Mouse (Mus musculus): Measurements from ENCODE around the gene Sult4a1.

The Sult4a1 gene

DNA sequence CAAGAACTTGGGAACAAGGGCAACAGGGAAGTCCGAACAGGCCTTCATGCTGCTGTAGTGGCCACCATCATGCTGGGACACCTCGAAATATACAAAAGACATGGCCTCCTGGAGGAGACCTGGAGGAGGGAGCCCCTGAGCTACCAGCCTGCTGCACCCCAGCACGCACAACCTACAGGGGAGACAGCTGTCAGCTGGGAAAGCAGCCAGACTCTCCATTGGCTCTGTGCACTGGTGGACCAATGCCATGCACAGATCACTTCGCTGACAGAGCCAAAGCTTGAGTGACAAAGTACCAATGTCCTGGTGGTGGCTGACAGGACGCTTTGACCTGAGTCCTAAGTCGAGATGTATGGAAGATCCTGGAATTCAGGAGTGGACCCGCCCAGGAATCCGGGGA is 9.5 kb downstream of the Sult4a1 start:
- DNase-seq (ENCODE audit: low read depth, low spot score), result no peak

GRCm38 (mm10) chr15:84094921-84095320 is 10.6 kb downstream of the Sult4a1 start:
- no peak for DNase-seq (ENCODE audit: low read depth, low spot score)

DNA sequence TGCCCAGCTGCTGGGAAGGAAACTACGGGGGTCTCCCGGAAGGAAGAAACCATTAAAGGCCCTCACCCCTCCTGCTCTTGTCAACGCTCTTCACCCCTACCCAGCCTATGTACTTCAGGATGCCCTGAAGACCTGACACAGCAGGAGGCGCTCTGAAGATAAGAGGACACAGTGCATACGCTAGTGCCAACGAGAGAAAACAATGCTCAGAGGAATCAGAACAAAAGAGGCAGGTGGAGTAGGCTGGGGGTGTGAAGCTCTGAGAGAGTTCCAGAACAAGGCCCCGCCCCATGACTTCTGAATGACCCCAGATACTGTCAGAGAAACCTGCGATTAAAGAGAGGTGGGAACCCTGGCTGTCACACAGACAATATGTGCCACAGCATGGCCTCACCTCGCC is 18.8 kb downstream of the Sult4a1 start:
- no peak for DNase-seq (ENCODE audit: low read depth, low spot score)

DNA sequence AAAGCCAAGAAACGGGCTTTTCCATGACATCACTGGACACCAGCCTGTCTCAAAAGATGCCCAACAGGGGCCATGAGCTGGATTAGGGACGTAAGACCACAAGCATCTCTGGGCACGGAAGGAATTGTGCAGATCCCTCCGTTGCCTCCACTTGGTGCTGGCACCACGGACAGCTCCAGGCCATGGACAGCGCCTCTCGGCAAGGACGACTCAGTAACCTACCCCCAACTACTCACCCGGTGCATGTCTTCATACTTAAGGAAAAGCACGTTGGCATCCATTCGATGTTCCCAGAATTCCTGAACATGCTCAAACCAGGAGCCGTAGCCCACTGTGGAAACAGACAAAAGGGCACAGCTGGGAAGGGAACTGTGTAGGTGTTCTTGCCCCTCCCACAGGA is 19.2 kb downstream of the Sult4a1 start:
- DNase-seq (ENCODE audit: low read depth, low spot score), result no peak

DNA sequence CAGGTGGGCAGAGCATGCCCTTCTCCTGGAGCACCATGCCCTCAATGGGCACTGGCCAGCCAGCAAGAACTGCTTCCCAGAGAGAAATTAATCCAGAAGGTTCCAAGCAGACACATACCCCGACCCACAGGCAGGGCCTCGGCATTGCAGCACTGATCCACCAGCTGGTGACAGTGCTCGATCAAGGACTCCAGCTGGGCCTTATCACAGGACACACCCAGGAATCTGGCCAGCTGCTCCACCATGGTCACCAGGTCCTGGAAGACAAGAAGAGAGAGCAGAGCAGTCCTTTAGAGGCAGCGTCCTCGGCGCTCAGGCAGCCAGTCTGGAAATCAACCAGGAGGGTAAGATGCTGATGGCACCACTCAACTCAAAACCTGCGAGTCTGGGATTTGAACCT is 25.5 kb downstream of the Sult4a1 start:
- no peak for DNase-seq (ENCODE audit: low read depth, low spot score)

GRCm38 (mm10) chr15:84079519-84079918 is 26.0 kb downstream of the Sult4a1 start:
- DNase-seq (ENCODE audit: low read depth, low spot score), result no peak

DNA sequence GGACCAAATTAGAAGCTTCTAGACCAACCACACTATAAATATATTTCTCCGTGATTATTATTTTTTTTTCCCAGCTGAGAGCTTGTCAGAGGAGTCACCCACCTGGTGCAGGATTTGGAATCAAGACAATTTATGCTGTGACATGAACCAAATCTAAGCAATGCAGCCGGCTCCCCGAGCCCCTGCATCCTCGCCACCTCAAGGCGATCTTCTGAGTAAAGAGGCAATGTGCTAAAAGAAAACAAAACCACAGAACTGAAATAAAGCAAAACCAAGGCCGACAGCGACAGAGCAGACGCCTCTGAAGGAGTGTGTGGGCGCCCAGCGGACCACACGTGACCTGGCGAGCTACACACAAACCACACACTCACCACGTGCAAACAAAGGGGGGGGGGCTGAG is 26.9 kb downstream of the Sult4a1 start:
- no peak for DNase-seq (ENCODE audit: low read depth, low spot score)

DNA sequence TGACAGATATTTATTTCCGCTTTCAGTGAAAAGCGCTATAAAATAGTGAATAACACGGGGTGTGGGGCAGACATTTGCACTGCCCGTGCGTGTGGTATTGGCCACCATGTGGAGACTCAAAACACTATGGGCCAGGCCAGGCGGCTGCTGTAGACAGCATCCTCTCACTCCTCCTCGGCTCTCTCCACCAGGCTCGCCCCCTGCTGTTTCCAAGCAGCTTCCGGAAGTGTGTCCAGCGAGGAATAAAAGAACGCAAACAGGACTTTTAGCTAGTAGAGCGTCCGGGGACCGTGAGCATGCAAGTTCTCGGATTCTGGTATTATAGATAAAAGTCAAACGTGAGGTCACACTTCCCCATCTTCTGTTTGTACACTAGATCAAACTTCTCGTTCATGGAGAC is 28.4 kb downstream of the Sult4a1 start:
- no peak for DNase-seq (ENCODE audit: low read depth, low spot score)

GRCm38 (mm10) chr15:84074705-84075185 is 30.8 kb downstream of the Sult4a1 start:
- no peak for DNase-seq (ENCODE audit: low read depth, low spot score)

- peak; percentile 62 for DNase-seq (ENCODE audit: low read depth, low spot score)
These were observed 31.4 kb downstream of the Sult4a1 start for GRCm38 (mm10) chr15:84073911-84074704.

- no peak for DNase-seq (ENCODE audit: low read depth, low spot score)
These were observed 32.5 kb downstream of the Sult4a1 start for GRCm38 (mm10) chr15:84073058-84073457.

- DNase-seq (ENCODE audit: low read depth, low spot score), result peak; percentile 57
These were observed 33.3 kb downstream of the Sult4a1 start for GRCm38 (mm10) chr15:84072226-84072625.

DNA sequence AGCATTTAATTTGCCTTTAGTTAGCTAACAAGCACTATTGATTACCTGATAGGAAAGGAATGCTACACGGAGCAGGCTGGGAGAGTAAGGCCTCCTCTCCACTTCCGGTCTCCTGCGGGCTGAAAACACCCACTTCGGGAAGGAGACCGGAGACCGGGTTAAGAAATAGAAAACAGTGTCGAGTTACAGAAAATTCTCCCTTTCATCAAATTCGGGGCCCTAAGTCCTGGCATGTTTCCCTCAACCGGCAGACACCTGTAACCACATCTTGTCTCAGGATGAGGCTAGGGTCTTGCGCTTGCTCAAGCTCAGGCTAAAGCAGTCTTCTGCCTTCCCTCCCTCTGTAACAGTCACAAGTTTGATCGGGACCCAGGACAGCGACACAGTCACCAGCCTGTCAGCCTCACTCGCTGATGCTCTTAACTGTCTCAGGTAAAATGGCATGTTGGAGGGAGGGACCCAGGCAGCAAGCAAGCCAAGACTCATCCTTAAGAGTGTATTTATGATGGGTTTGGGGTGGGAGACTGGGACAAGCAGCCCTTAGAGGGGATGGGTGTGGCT is 35.4 kb downstream of the Sult4a1 start:
- DNase-seq (ENCODE audit: low read depth, low spot score), result no peak

DNA sequence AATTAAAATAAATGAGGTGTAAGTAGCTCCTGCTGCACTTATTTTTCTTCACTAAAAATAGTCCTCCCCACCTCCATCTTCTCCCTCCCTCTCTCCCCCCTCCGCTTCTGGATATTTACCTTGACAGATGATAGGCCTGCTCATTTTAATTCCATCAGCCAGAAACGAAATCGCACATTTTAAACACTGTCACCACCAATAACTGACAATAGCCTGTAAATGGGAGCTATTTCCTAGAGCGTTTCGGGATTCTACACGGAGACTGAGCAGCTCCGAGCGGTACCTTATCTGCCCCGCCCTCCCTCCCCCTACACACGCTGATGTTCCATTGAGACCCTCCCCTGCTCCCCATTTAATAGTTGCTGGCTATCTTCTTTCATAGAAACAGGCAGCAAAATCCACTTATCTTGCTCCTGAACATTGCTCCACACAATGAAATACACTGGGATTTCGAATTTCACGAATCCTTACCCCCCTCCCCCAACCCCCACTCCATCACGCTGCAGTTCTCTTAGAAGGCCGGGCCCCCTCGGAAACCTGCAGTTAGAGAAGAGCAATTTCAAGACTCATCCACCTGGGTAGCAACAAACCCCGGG is 36.0 kb downstream of the Sult4a1 start:
- DNase-seq (ENCODE audit: low read depth, low spot score), result no peak

GRCm38 (mm10) chr15:84065701-84066100 is 39.9 kb downstream of the Sult4a1 start:
- DNase-seq (ENCODE audit: low read depth, low spot score), result no peak

DNA sequence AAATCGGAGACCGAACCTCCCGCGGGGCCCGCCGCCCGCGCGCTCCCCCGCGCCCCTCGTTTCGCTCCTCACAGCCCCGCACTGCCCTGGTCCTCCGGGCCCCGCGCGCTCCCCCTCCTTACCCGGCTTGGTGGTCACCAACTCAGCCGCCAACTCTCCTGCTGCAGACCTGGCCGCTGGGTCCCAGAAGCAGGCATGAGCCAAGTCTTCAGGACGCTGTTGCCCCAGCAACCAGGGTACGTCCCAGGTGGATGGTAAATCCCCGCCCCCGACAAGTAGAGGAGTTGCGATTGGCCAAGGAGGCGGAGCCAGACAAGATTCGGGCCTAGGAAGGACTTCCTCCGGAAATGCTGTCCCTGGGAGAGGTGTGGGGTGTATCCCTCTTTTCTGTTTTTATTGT is 40.4 kb downstream of the Sult4a1 start, which contains the start of gene Efcab6:
Gene Efcab6 (minus strand): TSS at position 240 of the 400 bp plus-strand sequence.
- no peak for DNase-seq (ENCODE audit: low read depth, low spot score)

DNA sequence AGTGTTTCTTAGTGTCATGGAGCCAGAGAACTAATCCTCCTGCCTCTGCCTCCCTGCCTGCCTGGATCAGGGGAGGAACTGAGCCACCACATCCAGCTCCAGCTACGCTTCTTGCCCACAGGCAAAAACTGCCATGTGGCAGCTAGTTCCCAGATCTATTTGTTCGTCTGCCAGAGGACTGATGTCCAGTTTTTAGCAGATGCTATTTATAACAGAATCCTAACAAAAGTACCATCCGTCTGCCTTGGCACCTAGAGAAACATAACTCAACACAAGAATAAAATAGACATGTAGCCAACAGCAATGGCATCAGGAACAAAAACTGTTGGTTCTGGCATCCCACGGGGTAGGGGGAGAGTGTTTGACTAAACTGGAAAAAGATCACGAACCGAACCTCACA is 46.7 kb downstream of the Sult4a1 start:
- DNase-seq (ENCODE audit: low read depth, low spot score), result no peak

GRCm38 (mm10) chr15:84056083-84056482 is 49.5 kb downstream of the Sult4a1 start:
- no peak for DNase-seq (ENCODE audit: low read depth, low spot score)

- peak; percentile 70 for DNase-seq (ENCODE audit: low read depth, low spot score)
These were observed 51.7 kb downstream of the Sult4a1 start for GRCm38 (mm10) chr15:84053859-84054258.

DNA sequence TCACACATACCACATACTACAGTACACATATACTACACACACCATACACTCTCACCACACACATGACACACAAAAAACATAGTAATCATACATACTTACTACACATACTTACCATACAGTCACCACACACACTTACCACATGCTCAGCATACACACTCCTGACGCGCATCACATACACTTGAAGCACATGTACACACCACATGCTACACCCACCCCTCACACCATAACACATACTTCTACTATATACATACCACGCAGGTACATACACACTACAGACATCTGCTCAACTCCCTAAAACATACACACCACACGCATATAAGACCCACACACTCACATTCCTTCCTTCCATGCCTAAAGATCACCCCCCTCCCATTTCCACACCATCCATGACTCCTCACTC is 52.3 kb downstream of the Sult4a1 start:
- DNase-seq (ENCODE audit: low read depth, low spot score), result no peak

- DNase-seq (ENCODE audit: low read depth, low spot score), result no peak
These were observed 53.2 kb downstream of the Sult4a1 start for GRCm38 (mm10) chr15:84052390-84052789.

- no peak for DNase-seq (ENCODE audit: low read depth, low spot score)
These were observed 56.0 kb downstream of the Sult4a1 start for GRCm38 (mm10) chr15:84049570-84049969.

- no peak for DNase-seq (ENCODE audit: low read depth, low spot score)
These were observed 60.0 kb downstream of the Sult4a1 start for GRCm38 (mm10) chr15:84045562-84045961.
